Mouse (Mus musculus) MEL (cell line): ENCODE results near the gene Ncf2. TPM values are rescaled to one million over a fixed set of nuclear protein-coding genes. Genes with fewer than 3 reads are reported as not detected.

ENCODE experiments used
- DNase-seq: peaks from one replicate; pipeline ENCODE4 v3.0.0; 2011; ENCODE audit warnings: low read depth, low spot score
- H3K27ac ChIP-seq: 2 replicates; pipeline ENCODE4 v1.5.1; 2012; ENCODE audit warnings: low read depth, mild to moderate bottlenecking, control low read depth, low read length, moderate library complexity; ENCODE audit not compliant: control insufficient read depth
- H3K27me3 ChIP-seq, 2 experiments: fragments of 150-350 bp in 1 of 2; sonication (generic) in 1 of 2; 2 replicates each; pipeline ENCODE4 v1.6.1; 2012; ENCODE audit warnings: low read length in 2 of 2, mild to moderate bottlenecking in 2 of 2, improper control_type of control experiment in 1 of 2, moderate library complexity in 1 of 2; ENCODE audit not compliant: insufficient read depth in 2 of 2, control insufficient read depth in 1 of 2
- H3K36me3 ChIP-seq, 2 experiments: 2 replicates each; pipeline ENCODE4 v1.6.1; 2012 to 2014; ENCODE audit warnings: low read length in 2 of 2, improper control_type of control experiment in 1 of 2, inconsistent platforms in 1 of 2, mild to moderate bottlenecking in 1 of 2; ENCODE audit not compliant: insufficient read depth in 2 of 2, control insufficient read depth in 1 of 2
- H3K4me1 ChIP-seq, 2 experiments: fragments of 150-350 bp in 1 of 2; sonication (generic) in 1 of 2; 2 replicates each; pipeline ENCODE4 v1.6.1; 2012; ENCODE audit warnings: low read length in 2 of 2, improper control_type of control experiment in 1 of 2, mild to moderate bottlenecking in 1 of 2; ENCODE audit not compliant: insufficient read depth in 2 of 2, control insufficient read depth in 1 of 2
- H3K4me3 ChIP-seq, 2 experiments: fragments of 150-350 bp in 1 of 2; sonication (generic) in 1 of 2; 2 replicates each; pipeline ENCODE4 v1.5.1; 2012; ENCODE audit warnings: low read depth in 2 of 2, low read length in 2 of 2, mild to moderate bottlenecking in 2 of 2, moderate library complexity in 2 of 2, control low read depth in 1 of 2, improper control_type of control experiment in 1 of 2; ENCODE audit not compliant: control insufficient read depth in 1 of 2, insufficient read depth in 1 of 2
- H3K79me2 ChIP-seq: 2 replicates; pipeline ENCODE4 v1.6.1; 2012; ENCODE audit warnings: mild to moderate bottlenecking, low read length, moderate library complexity; ENCODE audit not compliant: control insufficient read depth, poor library complexity, insufficient read depth
- H3K9ac ChIP-seq: 2 replicates; pipeline ENCODE4 v1.6.1; 2012; ENCODE audit warnings: low read depth, mild to moderate bottlenecking, control low read depth, low read length, moderate library complexity; ENCODE audit not compliant: control insufficient read depth, poor library complexity, severe bottlenecking
- H3K9me3 ChIP-seq: fragments of 150-350 bp; sonication (generic); replicated peaks from 2 replicates; pipeline ENCODE4 v1.6.1; 2012; ENCODE audit warnings: mild to moderate bottlenecking, low read length, improper control_type of control experiment, moderate library complexity; ENCODE audit not compliant: insufficient read depth
- BHLHE40 ChIP-seq: IDR thresholded peaks from 2 replicates; pipeline ENCODE4 v1.6.1; 2012; ENCODE audit warnings: low read depth, mild to moderate bottlenecking, inconsistent platforms, low read length, improper control_type of control experiment, borderline replicate concordance
- CHD1 ChIP-seq: IDR thresholded peaks from 2 replicates; pipeline ENCODE4 v1.6.1; 2012; ENCODE audit warnings: low read depth, mild to moderate bottlenecking, inconsistent platforms, low read length, improper control_type of control experiment
- CHD2 ChIP-seq: IDR thresholded peaks from 2 replicates; pipeline ENCODE4 v1.6.1; 2011; ENCODE audit warnings: low read length, improper control_type of control experiment
- EP300 ChIP-seq, 2 experiments: IDR thresholded peaks; 2 replicates each; pipeline ENCODE4 v1.6.1; 2011; ENCODE audit warnings: improper control_type of control experiment in 2 of 2, low read length in 2 of 2, low read depth in 1 of 2, mild to moderate bottlenecking in 1 of 2
- HCFC1 ChIP-seq: IDR thresholded peaks from 2 replicates; pipeline ENCODE4 v1.6.1; 2012; ENCODE audit warnings: low read depth, mild to moderate bottlenecking, inconsistent platforms, low read length, improper control_type of control experiment, moderate library complexity
- JUND ChIP-seq: IDR thresholded peaks from 2 replicates; pipeline ENCODE4 v1.6.1; 2011; ENCODE audit warnings: low read depth, mild to moderate bottlenecking, improper control_type of control experiment, low read length
- KAT2A ChIP-seq: conservative IDR thresholded peaks from 2 replicates; pipeline ENCODE4 v1.6.1; 2012; ENCODE audit warnings: low read depth, low read length, improper control_type of control experiment, inconsistent platforms
- MAFK ChIP-seq: IDR thresholded peaks from 2 replicates; pipeline ENCODE4 v1.6.1; 2011; ENCODE audit warnings: low read depth, mild to moderate bottlenecking, low read length, improper control_type of control experiment, borderline replicate concordance
- MAZ ChIP-seq: IDR thresholded peaks from 2 replicates; pipeline ENCODE4 v1.6.1; 2012; ENCODE audit warnings: low read depth, mild to moderate bottlenecking, inconsistent platforms, low read length, improper control_type of control experiment
- MYB ChIP-seq: IDR thresholded peaks from 2 replicates; pipeline ENCODE4 v1.6.1; 2011; ENCODE audit warnings: mild to moderate bottlenecking, low read depth, low read length, improper control_type of control experiment
- NELFE ChIP-seq: IDR thresholded peaks from 2 replicates; pipeline ENCODE4 v1.6.1; 2011; ENCODE audit warnings: low read depth, low read length, improper control_type of control experiment
- POLR2AphosphoS2 ChIP-seq: IDR thresholded peaks from 2 replicates; pipeline ENCODE4 v1.6.1; 2011; ENCODE audit warnings: low read length, improper control_type of control experiment
- SIN3A ChIP-seq: IDR thresholded peaks from 2 replicates; pipeline ENCODE4 v1.6.1; 2012; ENCODE audit warnings: low read length, improper control_type of control experiment, inconsistent platforms
- TBP ChIP-seq: IDR thresholded peaks from 2 replicates; pipeline ENCODE4 v1.8.0; 2011; ENCODE audit warnings: low read depth, low read length, improper control_type of control experiment
- UBTF ChIP-seq: IDR thresholded peaks from 2 replicates; pipeline ENCODE4 v1.6.1; 2012; ENCODE audit warnings: low read depth, mild to moderate bottlenecking, inconsistent platforms, low read length, improper control_type of control experiment, moderate library complexity, borderline replicate concordance; ENCODE audit not compliant: insufficient read depth
- polyA plus RNA-seq, 2 experiments: library from polyadenylated mRNA; stranded (reverse) in 1 of 2; unstranded in 1 of 2; fragments of >175 nt in 1 of 2; fragments of >200 nt in 1 of 2; gene quantifications; 2 replicates each; pipeline versions ENCODE4 v1.2.1 to v1.2.4; 2012; ENCODE audit warnings: low replicate concordance in 2 of 2, low read depth in 1 of 2; ENCODE audit not compliant: insufficient read length in 2 of 2, insufficient read depth in 1 of 2, missing spikeins in 1 of 2
- total RNA-seq: library from RNA; depleted of rRNA; stranded (reverse); fragments of 300-350 nt; gene quantifications from 2 replicates; pipeline ENCODE4 v1.2.3, GENCODE M21; 2012

Ncf2 gene
- total and polyA plus RNA-seq, 3 experiments: 41.8 to 49.2 TPM; not detected in 1

- H3K36me3 ChIP-seq: no peaks in the 10 kb centered on the region
- TF ChIP-seq EP300 (IDR thresholded peaks at IDR 0.05; ENCODE audit: low read depth in 1 of 2, low read length in 2 of 2) (no peak), MAZ (no peak), HCFC1 (no peak), BHLHE40 (no peak), CHD1 (no peak), TBP (no peak)
- TF ChIP-seq, all 39 proteins: peak for 0
- no peak within 1 kb of the TSS for H3K27ac ChIP-seq
- H3K4me3 ChIP-seq: no peak within 1 kb of the TSS
- H3K4me1 ChIP-seq: no peaks in the 10 kb centered on the region
- H3K79me2 ChIP-seq: no peaks in the 10 kb centered on the region
- no peak within 1 kb of the TSS for H3K9ac ChIP-seq
- H3K27me3 ChIP-seq: peaks cover 0 to 6% of the 10 kb centered on the region in 2 experiments; a peak in 2 of 4 replicates
- DNase-seq: no peak
- no peaks in the 10 kb centered on the region for H3K9me3 ChIP-seq
Measured at GRCm38 (mm10) chr1:152750312-152750965, 49.6 kb upstream of the Ncf2 start, which contains the start of gene Apobec4. Gene Apobec4, plus strand, starts transcription at chr1:152750551.

- no peak overlapping the region for H3K4me3 ChIP-seq
- no peak for TF ChIP-seq UBTF
- no peak for TF ChIP-seq MYB
- no peak for TF ChIP-seq MAZ
- no peak for TF ChIP-seq NELFE
- no peak for TF ChIP-seq CHD2
- no peak for TF ChIP-seq MAFK
- no peak for TF ChIP-seq POLR2AphosphoS2
- no peak for TF ChIP-seq KAT2A
- no peak for TF ChIP-seq JUND
- no peak for TF ChIP-seq TBP
- no peak for TF ChIP-seq SIN3A
- TF ChIP-seq, all 39 proteins: peak for 0
- H3K36me3 ChIP-seq: no peaks in the 10 kb centered on the region; a peak in 1 of 4 replicates
- H3K4me1 ChIP-seq: peaks cover 0 to 4% of the 10 kb centered on the region in 2 experiments; a peak in 2 of 4 replicates
- peaks cover 3% of the 10 kb centered on the region for H3K79me2 ChIP-seq
- no peaks in the 10 kb centered on the region for H3K9me3 ChIP-seq
- DNase-seq: no peak
- no peak overlapping the region for H3K27ac ChIP-seq
- H3K27me3 ChIP-seq: peaks cover 2 to 7% of the 10 kb centered on the region in 2 experiments
- H3K9ac ChIP-seq: no peak overlapping the region
Measured at GRCm38 (mm10) chr1:152761791-152762190, 38.2 kb upstream of the Ncf2 start.
